ENCODE assay signal across 8 mouse cellular contexts in the genomic region with DNA sequence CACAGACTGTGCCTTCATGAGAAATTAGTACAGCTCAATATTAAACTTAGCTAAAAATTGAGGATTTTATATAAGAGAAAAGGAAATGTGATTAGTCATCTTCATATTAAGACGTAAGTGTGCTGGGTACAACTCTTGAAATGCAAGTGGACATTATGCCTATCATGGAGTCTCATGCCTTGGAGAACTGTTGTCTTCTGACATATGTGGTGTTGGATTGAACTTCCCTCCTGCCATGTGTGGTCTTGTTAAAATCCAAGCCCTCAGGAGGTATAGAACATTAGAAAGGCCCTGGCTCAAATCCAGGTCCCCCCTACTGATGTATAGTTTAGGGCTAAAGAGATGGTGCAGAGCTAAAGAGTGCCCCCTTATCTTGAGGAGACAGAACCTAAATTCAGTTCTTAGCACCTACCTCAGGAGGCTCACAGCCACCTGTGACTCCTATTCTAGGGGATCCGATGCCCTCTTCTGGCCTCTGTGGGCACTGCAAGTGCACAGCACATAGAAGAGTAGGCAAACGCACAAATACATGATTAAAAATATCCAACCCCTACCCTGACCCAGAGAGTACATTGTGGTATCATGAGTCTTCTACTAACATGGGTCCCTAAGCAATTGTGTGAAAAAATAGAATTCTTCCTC. TPM values are rescaled to one million over a fixed set of nuclear protein-coding genes. Genes with fewer than 3 reads are reported as not detected.
DNase-seq lines count a peak whose midpoint lies in the region; TF ChIP-seq lines count a peak whose summit lies in the region.

No protein-coding gene starts in this region.

- H3K4me1 ChIP-seq in megakaryocyte, embryonic 14.5 days = peaks cover 52% of the 10 kb centered on the region

- no peaks in the 10 kb centered on the region for H3K27me3 ChIP-seq in megakaryocyte, embryonic 14.5 days (replicated peaks)

- peak; percentile 72 for TF ChIP-seq CTCF in gastrocnemius, adult 2 months (IDR thresholded peaks at IDR 0.05)

- intact Hi-C loops in gastrocnemius, adult 2 months (cut with DNase I) = no loop called here
- intact Hi-C loops in gastrocnemius, postnatal 14 days (cut with DNase I; ENCODE audit: low total_unique reads) = no loop called here

- peak; percentile 41 for DNase-seq in gastrocnemius, adult 2 months
- DNase-seq in gastrocnemius, adult 8-10 months (ENCODE audit: low spot score in 2 of 2) = no peak
- DNase-seq in right cerebral cortex, postnatal 4 days = peak; percentile 42
- no peak for DNase-seq in right cerebral cortex, postnatal 10 days (ENCODE audit: low spot score in 2 of 2)
- DNase-seq in gastrocnemius, postnatal 14 days = peak; percentile 16
- DNase-seq in neural tube, embryonic 10.5 days (ENCODE audit: extremely low spot score, low spot score) = no peak
- DNase-seq in urinary bladder, adult 18-20 months (ENCODE audit: low spot score in 2 of 2) = no peak

- H3K36me3 ChIP-seq in megakaryocyte, embryonic 14.5 days (replicated peaks; ENCODE audit: low read length) = peaks cover 15% of the 10 kb centered on the region

- no peak overlapping the region for H3K4me3 ChIP-seq in gastrocnemius, adult 2 months
- peak overlapping the region; percentile 81 for H3K4me3 ChIP-seq in megakaryocyte, embryonic 14.5 days (replicated peaks)

- H3K27ac ChIP-seq in gastrocnemius, adult 2 months = no peak overlapping the region; the same call in 1 of the 2 replicates

- peaks cover 8% of the 10 kb centered on the region for H3K9me3 ChIP-seq in megakaryocyte, embryonic 14.5 days

RNA-seq across cellular contexts. Expression of a gene that starts 17.7 kb away (rescaled TPM):
- 1 to 10 TPM; 5.2 to 8.9 TPM for total RNA-seq in gastrocnemius, adult 2 months (2021)
- 1 to 10 TPM; 2.5 to 5.5 (median 3.1) TPM for total RNA-seq in gastrocnemius, adult 8-10 months (2022)
- total RNA-seq in gastrocnemius, postnatal 14 days (2021) = 1 to 10 TPM; 7.6 to 9.9 TPM
- polyA plus RNA-seq in megakaryocyte, embryonic 14.5 days (2012; ENCODE audit: insufficient read depth, low replicate concordance) = 2.1 and 6.0 TPM in 2 replicates

Comparison
In these comparisons a context has a peak if more than half of its experiments do, and no peak if none do; other contexts are left out.
1. DNase-seq: peak in gastrocnemius, adult 2 months (single experiment), right cerebral cortex, postnatal 4 days (single experiment) and gastrocnemius, postnatal 14 days (single experiment); none in gastrocnemius, adult 8-10 months (0 of 2), right cerebral cortex, postnatal 10 days (0 of 2), neural tube, embryonic 10.5 days (single experiment) and urinary bladder, adult 18-20 months (0 of 2).